Mouse (Mus musculus): ENCODE measurements at regions not wholly inside any gene's neighbourhood (a gene's known extent, or its start where the extent isn't known, plus 50 kb on each side); places are given as distances from the start of the nearest gene placed in this dataset.

DNA sequence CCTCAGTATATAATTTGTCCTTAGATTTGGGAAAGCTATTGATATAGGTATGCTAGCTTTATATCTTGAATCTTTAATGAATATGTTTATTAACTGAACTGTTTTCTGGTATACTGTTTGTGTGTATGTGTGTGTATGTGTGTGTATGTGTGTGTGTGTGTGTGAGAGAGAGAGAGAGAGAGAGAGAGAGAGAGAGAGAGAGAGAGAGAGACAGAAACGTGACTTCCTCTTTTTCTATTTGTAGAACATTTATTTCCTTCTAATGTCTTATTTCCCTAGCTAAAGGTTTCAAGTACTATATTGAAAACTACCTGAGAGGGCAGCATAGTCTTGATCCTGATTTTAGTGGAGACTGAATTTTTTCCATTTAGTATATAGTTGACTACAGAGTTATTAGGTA is 888.3 kb downstream of the Pcdh19 start:
- intact Hi-C loops (cut with DNase I; ENCODE audit: low total_unique reads) = loop anchor here (10.0 kb wide), 1 partner anchor 1206 kb away; no protein-coding TSS in a partner anchor
- no peak for DNase-seq

DNA sequence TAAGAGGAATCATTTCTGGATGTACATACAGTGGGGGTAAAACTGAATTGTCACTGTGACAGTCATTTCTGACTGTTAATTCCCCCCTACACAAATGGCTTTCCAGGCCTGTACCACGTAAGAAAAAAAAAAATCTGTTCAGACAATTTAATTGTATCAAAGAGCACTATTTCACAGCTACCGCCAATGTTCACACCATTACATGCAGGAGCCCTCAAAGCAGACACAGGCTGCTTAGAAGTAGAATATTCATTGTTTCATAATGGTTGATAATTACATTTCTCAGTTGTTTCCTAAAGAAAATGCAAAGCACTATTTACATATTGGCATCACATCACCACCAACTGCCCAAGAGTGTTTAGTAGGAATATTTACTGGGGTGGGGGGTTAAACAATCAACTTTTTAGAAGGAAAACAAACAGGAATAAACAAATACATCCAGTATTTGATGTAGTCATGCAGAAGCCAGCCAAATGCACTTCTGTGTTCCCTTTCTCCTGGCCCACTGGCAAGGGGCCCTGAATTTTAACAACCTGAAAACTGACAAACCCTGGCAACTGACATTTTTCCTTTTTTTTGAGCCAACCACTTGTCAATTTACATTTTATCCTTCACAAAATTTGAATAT is 898.7 kb downstream of the Pcdh19 start:
- no peak for DNase-seq
- intact Hi-C loops (cut with DNase I; ENCODE audit: low total_unique reads) = no loop called here
